Mouse (Mus musculus) mesoderm, embryonic 11.5 days (tissue): Measurements from ENCODE around the gene Plxna4.
A peak's percentile ranks its signal among the peaks of the same experiment; 100 is the strongest.
"Not testable (repeated sequence)": the region's sequence is repeated elsewhere in the genome, so short reads cannot be mapped to it uniquely, and the experiment has no call there.

Source experiments
- DNase-seq: peaks from one replicate; pipeline ENCODE4 v3.0.0-alpha.2; 2012; ENCODE audit warnings: low read depth, low spot score

Plxna4 gene

GRCm38 (mm10) chr6:32540155-32540554 is 47.8 kb downstream of the Plxna4 start:
- no peak for DNase-seq

GRCm38 (mm10) chr6:32533962-32534740 is 53.8 kb downstream of the Plxna4 start:
- DNase-seq, result no peak

- no peak for DNase-seq
Measured at GRCm38 (mm10) chr6:32528081-32528570, 59.9 kb downstream of the Plxna4 start.

- no peak for DNase-seq
Measured at GRCm38 (mm10) chr6:32527518-32527917, 60.5 kb downstream of the Plxna4 start.

- no peak for DNase-seq
Measured at GRCm38 (mm10) chr6:32526762-32527161, 61.2 kb downstream of the Plxna4 start.

- DNase-seq, result no peak
Measured at GRCm38 (mm10) chr6:32520097-32520496, 67.9 kb downstream of the Plxna4 start.

- no peak for DNase-seq
Measured at GRCm38 (mm10) chr6:32518617-32519016, 69.4 kb downstream of the Plxna4 start.

GRCm38 (mm10) chr6:32514096-32514495 is 73.9 kb downstream of the Plxna4 start:
- no peak for DNase-seq

- no peak for DNase-seq
Measured at GRCm38 (mm10) chr6:32512010-32512409, 76.0 kb downstream of the Plxna4 start.

- DNase-seq, result no peak
Measured at GRCm38 (mm10) chr6:32510924-32511323, 77.1 kb downstream of the Plxna4 start.

GRCm38 (mm10) chr6:32510491-32510890 is 77.5 kb downstream of the Plxna4 start:
- DNase-seq, result no peak

- no peak for DNase-seq
Measured at GRCm38 (mm10) chr6:32509046-32509445, 78.9 kb downstream of the Plxna4 start.

- no peak for DNase-seq
Measured at GRCm38 (mm10) chr6:32504963-32505362, 83.0 kb downstream of the Plxna4 start.

- DNase-seq, result not testable (repeated sequence)
Measured at GRCm38 (mm10) chr6:32501186-32501585, 86.8 kb downstream of the Plxna4 start.

GRCm38 (mm10) chr6:32498106-32498505 is 89.9 kb downstream of the Plxna4 start:
- DNase-seq, result no peak

GRCm38 (mm10) chr6:32496109-32496508 is 91.9 kb downstream of the Plxna4 start:
- no peak for DNase-seq

- no peak for DNase-seq
Measured at GRCm38 (mm10) chr6:32495532-32495931, 92.5 kb downstream of the Plxna4 start.

- no peak for DNase-seq
Measured at GRCm38 (mm10) chr6:32493557-32493956, 94.4 kb downstream of the Plxna4 start.

GRCm38 (mm10) chr6:32487121-32487520 is 100.9 kb downstream of the Plxna4 start:
- DNase-seq, result no peak

GRCm38 (mm10) chr6:32482469-32482868 is 105.5 kb downstream of the Plxna4 start:
- DNase-seq, result no peak

- DNase-seq, result no peak
Measured at GRCm38 (mm10) chr6:32480741-32481140, 107.3 kb downstream of the Plxna4 start.

- no peak for DNase-seq
Measured at GRCm38 (mm10) chr6:32479765-32480164, 108.2 kb downstream of the Plxna4 start.

- peak; percentile 62 for DNase-seq
Measured at GRCm38 (mm10) chr6:32479193-32479758, 108.7 kb downstream of the Plxna4 start.
